Mouse (Mus musculus): ENCODE data around the gene Prss56. TPM values are rescaled to one million over a fixed set of nuclear protein-coding genes. Genes with fewer than 3 reads are reported as not detected.
A peak's percentile ranks its signal among the peaks of the same experiment; 100 is the strongest.

Gene Prss56
- polyA plus RNA-seq (2014; fragmentation: Nextera tagmentation; extraction: Ambion mirVana), result 0.09 TPM in 1 of 2 replicates, not detected in the other

DNA sequence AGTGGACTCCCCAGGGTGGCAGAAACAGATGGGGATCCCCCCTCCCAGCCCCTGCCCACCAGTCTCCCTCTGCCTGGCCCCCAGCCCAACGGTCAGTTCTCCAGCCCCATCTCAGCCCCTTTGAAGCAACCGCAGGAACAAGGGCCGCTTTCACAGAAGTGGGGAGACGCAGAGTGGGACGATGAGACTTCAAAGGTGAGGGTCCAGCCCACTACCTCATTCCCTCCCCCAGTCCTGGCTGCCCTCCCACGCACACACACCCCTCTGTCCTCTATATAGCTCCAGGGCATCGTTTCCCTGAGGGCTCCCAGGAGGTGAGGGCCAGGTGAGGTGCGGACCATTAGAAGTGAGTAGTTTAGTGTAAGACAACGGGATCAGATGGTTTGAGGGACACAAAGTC lies at the start of gene Prss56:
TSS of gene Prss56 (plus strand) at position 301 of the 400 bp plus-strand sequence.
- WGBS, result 52% methylated on average over 9 of the region's 9 CpGs

DNA sequence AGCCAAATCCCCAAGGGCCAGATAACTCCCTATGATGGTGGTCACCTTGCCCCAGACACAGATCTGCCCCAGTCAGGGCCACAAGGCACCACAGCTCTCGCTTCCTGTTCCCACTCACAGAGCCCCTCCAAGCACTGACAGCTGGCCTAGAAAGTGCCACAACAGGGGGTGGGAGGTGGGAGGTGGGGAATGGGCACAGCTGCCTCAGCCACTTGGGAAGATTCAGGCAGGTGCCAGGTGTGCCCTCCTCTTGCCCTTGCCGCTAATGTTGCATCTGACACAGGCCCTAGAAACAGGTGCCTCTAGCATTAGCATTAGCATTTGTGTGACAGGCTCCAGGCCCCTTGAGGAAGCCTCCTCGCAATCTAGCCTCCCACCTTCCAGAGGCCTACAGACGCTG lies 41.6 kb upstream of the Prss56 start:
- Histone ChIP-seq H3K27ac (replicated peaks in 1 of 2; ENCODE audit: control insufficient read depth in 1 of 2, insufficient read depth in 1 of 2, low read depth in 2 of 2, low read length in 2 of 2) (no peak overlapping the region), H3K4me3 (ENCODE audit: control insufficient read depth in 1 of 2, insufficient read depth in 1 of 2, low read depth in 1 of 2, low read length in 2 of 2) (no peak overlapping the region)
- 83% methylated on average over 4 of the region's 4 CpGs for WGBS

More for the DNA sequence above, at the start of gene Prss56:
- Histone ChIP-seq H3K36me3 (ENCODE audit: control insufficient read depth, insufficient read depth, low read length) (no peaks in the 10 kb centered on the region), H3K9me3 (ENCODE audit: control insufficient read depth, low read length) (no peaks in the 10 kb centered on the region), H3K4me3 (ENCODE audit: control insufficient read depth in 1 of 2, insufficient read depth in 1 of 2, low read depth in 1 of 2, low read length in 2 of 2) (no peak within 1 kb of the TSS), H3K27ac (replicated peaks in 1 of 2; ENCODE audit: control insufficient read depth in 1 of 2, insufficient read depth in 1 of 2, low read depth in 2 of 2, low read length in 2 of 2) (no peak within 1 kb of the TSS), H3K9ac (ENCODE audit: low read length) (no peak within 1 kb of the TSS), H3K4me2 (ENCODE audit: low read length) (no peak within 1 kb of the TSS), H3K27me3 (ENCODE audit: control insufficient read depth, insufficient read depth, low read length) (peaks cover 77% of the 10 kb centered on the region), H3K4me1 (ENCODE audit: control insufficient read depth in 2 of 2, insufficient read depth in 2 of 2, low read length in 2 of 2) (peaks cover 3 to 7% of the 10 kb centered on the region in 2 experiments; a peak in 2 of 4 replicates)
- no peak for ATAC-seq (ENCODE audit: insufficient number of reproducible peaks, insufficient read depth, low FRiP score, low read depth)

GRCm38 (mm10) chr1:87142456-87142855 lies 40.7 kb upstream of the Prss56 start:
- no peak for ATAC-seq (ENCODE audit: insufficient number of reproducible peaks, insufficient read depth, low FRiP score, low read depth)
- H3K36me3 ChIP-seq (ENCODE audit: control insufficient read depth, insufficient read depth, low read length), result no peaks in the 10 kb centered on the region
- no peak overlapping the region for H3K27ac ChIP-seq (replicated peaks in 1 of 2; ENCODE audit: control insufficient read depth in 1 of 2, insufficient read depth in 1 of 2, low read depth in 2 of 2, low read length in 2 of 2)
- no peaks in the 10 kb centered on the region for H3K9me3 ChIP-seq (ENCODE audit: control insufficient read depth, low read length)
- H3K4me1 ChIP-seq (ENCODE audit: control insufficient read depth in 2 of 2, insufficient read depth in 2 of 2, low read length in 2 of 2), result no peaks in the 10 kb centered on the region
- H3K27me3 ChIP-seq (ENCODE audit: control insufficient read depth, insufficient read depth, low read length), result peaks cover 16% of the 10 kb centered on the region; the same call in 1 of the 2 replicates
- H3K9ac ChIP-seq (ENCODE audit: low read length), result no peak overlapping the region
- WGBS, result 69% methylated on average over 9 of the region's 9 CpGs
- no peak overlapping the region for H3K4me2 ChIP-seq (ENCODE audit: low read length)
- H3K4me3 ChIP-seq (ENCODE audit: control insufficient read depth in 1 of 2, insufficient read depth in 1 of 2, low read depth in 1 of 2, low read length in 2 of 2), result no peak overlapping the region

More for the DNA sequence above, 41.6 kb upstream of the Prss56 start:
- Histone ChIP-seq H3K9ac (ENCODE audit: low read length) (no peak overlapping the region), H3K4me1 (ENCODE audit: control insufficient read depth in 2 of 2, insufficient read depth in 2 of 2, low read length in 2 of 2) (no peaks in the 10 kb centered on the region), H3K36me3 (ENCODE audit: control insufficient read depth, insufficient read depth, low read length) (no peaks in the 10 kb centered on the region), H3K27me3 (ENCODE audit: control insufficient read depth, insufficient read depth, low read length) (0 out of 2 replicates have a peak, but pooled peaks cover 10% of the 10 kb centered on the region), H3K9me3 (ENCODE audit: control insufficient read depth, low read length) (no peaks in the 10 kb centered on the region), H3K4me2 (ENCODE audit: low read length) (no peak overlapping the region)
- no peak for ATAC-seq (ENCODE audit: insufficient number of reproducible peaks, insufficient read depth, low FRiP score, low read depth)

- Histone ChIP-seq H3K27ac (replicated peaks in 1 of 2; ENCODE audit: control insufficient read depth in 1 of 2, insufficient read depth in 1 of 2, low read depth in 2 of 2, low read length in 2 of 2) (no peak overlapping the region), H3K9me3 (ENCODE audit: control insufficient read depth, low read length) (no peaks in the 10 kb centered on the region), H3K27me3 (ENCODE audit: control insufficient read depth, insufficient read depth, low read length) (peaks cover 21% of the 10 kb centered on the region), H3K36me3 (ENCODE audit: control insufficient read depth, insufficient read depth, low read length) (no peaks in the 10 kb centered on the region), H3K4me1 (ENCODE audit: control insufficient read depth in 2 of 2, insufficient read depth in 2 of 2, low read length in 2 of 2) (no peaks in the 10 kb centered on the region), H3K9ac (ENCODE audit: low read length) (no peak overlapping the region), H3K4me3 (ENCODE audit: control insufficient read depth in 1 of 2, insufficient read depth in 1 of 2, low read depth in 1 of 2, low read length in 2 of 2) (no peak overlapping the region), H3K4me2 (ENCODE audit: low read length) (no peak overlapping the region)
- no peak for ATAC-seq (ENCODE audit: insufficient number of reproducible peaks, insufficient read depth, low FRiP score, low read depth)
- 78% methylated on average over 10 of the region's 10 CpGs for WGBS
Observed at GRCm38 (mm10) chr1:87143141-87143540, 40.0 kb upstream of the Prss56 start.

DNA sequence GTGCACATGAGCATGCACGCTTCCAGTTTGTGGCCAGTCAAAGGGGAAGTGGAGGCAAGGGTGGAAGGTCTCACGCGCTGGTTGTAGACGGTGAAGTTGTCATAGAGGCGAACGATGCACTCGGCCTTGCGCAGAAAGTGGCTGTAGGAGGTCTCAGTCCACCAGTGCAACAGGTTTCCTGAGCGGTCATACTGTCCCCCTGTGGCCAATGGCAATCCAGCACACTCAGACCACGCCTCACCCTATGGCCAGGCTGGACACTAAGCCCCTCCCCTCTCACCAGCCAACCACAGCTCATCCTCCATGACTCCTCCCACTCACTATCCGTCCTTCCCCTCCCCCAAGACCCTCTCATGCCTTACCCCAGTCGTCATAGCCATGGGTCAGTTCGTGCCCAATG lies 33.7 kb upstream of the Prss56 start:
- no peaks in the 10 kb centered on the region for H3K9me3 ChIP-seq (ENCODE audit: control insufficient read depth, low read length)
- no peak overlapping the region for H3K9ac ChIP-seq (ENCODE audit: low read length)
- H3K4me2 ChIP-seq (ENCODE audit: low read length), result no peak overlapping the region
- peaks cover 77% of the 10 kb centered on the region for H3K27me3 ChIP-seq (ENCODE audit: control insufficient read depth, insufficient read depth, low read length)
- ATAC-seq (ENCODE audit: insufficient number of reproducible peaks, insufficient read depth, low FRiP score, low read depth), result no peak
- no peaks in the 10 kb centered on the region for H3K36me3 ChIP-seq (ENCODE audit: control insufficient read depth, insufficient read depth, low read length)
- no peak overlapping the region for H3K27ac ChIP-seq (replicated peaks in 1 of 2; ENCODE audit: control insufficient read depth in 1 of 2, insufficient read depth in 1 of 2, low read depth in 2 of 2, low read length in 2 of 2)
- WGBS, result 34% methylated on average over 13 of the region's 13 CpGs
- 0 out of 4 replicates have a peak, but pooled peaks cover 0 to 1% of the 10 kb centered on the region in 2 experiments for H3K4me1 ChIP-seq (ENCODE audit: control insufficient read depth in 2 of 2, insufficient read depth in 2 of 2, low read length in 2 of 2)
- H3K4me3 ChIP-seq (ENCODE audit: control insufficient read depth in 1 of 2, insufficient read depth in 1 of 2, low read depth in 1 of 2, low read length in 2 of 2), result no peak overlapping the region

DNA sequence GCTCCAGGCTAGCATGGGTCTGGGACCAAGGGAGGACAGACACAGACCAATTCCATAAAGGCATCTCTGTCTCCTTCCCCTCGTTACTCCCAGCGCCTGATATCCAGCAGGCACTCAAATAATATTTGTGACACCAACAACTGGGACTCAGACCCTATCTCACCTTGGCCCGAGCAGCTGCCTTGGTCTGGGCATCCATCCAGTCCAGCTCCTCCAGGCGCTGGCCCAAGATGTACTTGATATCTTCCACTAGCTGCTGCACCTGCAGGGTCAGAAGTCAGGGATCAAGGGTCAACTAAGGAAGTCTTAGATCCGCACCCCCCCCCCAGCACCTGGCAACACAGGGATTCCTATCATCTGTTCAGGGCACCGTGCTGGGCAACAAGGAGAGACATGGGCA lies 31.8 kb upstream of the Prss56 start:
- Histone ChIP-seq H3K4me2 (ENCODE audit: low read length) (no peak overlapping the region), H3K36me3 (ENCODE audit: control insufficient read depth, insufficient read depth, low read length) (no peaks in the 10 kb centered on the region), H3K4me1 (ENCODE audit: control insufficient read depth in 2 of 2, insufficient read depth in 2 of 2, low read length in 2 of 2) (0 out of 4 replicates have a peak, but pooled peaks cover 0 to 5% of the 10 kb centered on the region in 2 experiments), H3K9ac (ENCODE audit: low read length) (no peak overlapping the region), H3K4me3 (ENCODE audit: control insufficient read depth in 1 of 2, insufficient read depth in 1 of 2, low read depth in 1 of 2, low read length in 2 of 2) (no peak overlapping the region), H3K27me3 (ENCODE audit: control insufficient read depth, insufficient read depth, low read length) (peaks cover 87% of the 10 kb centered on the region), H3K27ac (replicated peaks in 1 of 2; ENCODE audit: control insufficient read depth in 1 of 2, insufficient read depth in 1 of 2, low read depth in 2 of 2, low read length in 2 of 2) (no peak overlapping the region), H3K9me3 (ENCODE audit: control insufficient read depth, low read length) (no peaks in the 10 kb centered on the region)
- no peak for ATAC-seq (ENCODE audit: insufficient number of reproducible peaks, insufficient read depth, low FRiP score, low read depth)
- WGBS, result 74% methylated on average over 6 of the region's 6 CpGs

DNA sequence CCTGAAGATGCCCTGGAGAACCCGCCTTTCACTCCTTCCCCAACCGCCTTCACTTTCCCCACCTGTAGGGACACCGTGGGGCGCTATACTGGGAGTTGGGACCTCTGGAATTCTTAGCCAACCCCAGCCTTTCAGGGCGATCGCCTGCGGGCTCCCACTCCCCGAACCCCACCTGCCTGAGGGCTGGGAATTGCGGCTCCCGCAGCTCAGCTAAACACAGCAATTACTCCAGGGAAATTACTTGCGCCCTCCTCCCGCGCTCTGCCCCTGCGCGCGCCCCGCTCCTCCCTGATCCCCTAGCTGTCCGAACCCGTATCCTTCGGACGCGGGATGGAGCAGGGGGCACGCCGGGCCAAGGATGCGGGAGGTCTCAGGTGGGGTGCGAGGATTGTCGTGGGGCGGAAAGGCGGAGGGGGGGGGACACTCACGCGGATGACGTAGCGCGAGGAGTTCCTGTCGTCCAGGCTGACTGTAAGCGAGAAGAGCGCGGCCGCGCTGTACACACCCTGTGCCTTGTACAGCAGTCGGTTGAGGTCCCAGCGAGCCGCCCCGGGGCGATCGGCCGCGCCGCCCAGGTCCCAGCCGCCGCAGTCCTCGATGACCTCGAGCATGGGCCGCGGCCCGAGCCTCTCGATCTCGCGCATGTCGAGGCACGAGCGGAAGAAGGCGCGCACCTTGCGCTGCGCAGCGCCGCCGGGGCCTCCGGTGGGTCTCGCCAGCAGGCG lies 29.2 kb upstream of the Prss56 start:
- peak overlapping the region; percentile 56 for H3K4me2 ChIP-seq (ENCODE audit: low read length)
- H3K9me3 ChIP-seq (ENCODE audit: control insufficient read depth, low read length), result no peaks in the 10 kb centered on the region
- no peak for ATAC-seq (ENCODE audit: insufficient number of reproducible peaks, insufficient read depth, low FRiP score, low read depth)
- no peak overlapping the region for H3K27ac ChIP-seq (replicated peaks in 1 of 2; ENCODE audit: control insufficient read depth in 1 of 2, insufficient read depth in 1 of 2, low read depth in 2 of 2, low read length in 2 of 2)
- no peaks in the 10 kb centered on the region for H3K36me3 ChIP-seq (ENCODE audit: control insufficient read depth, insufficient read depth, low read length)
- 0 out of 4 replicates have a peak, but pooled peaks cover 0 to 5% of the 10 kb centered on the region in 2 experiments for H3K4me1 ChIP-seq (ENCODE audit: control insufficient read depth in 2 of 2, insufficient read depth in 2 of 2, low read length in 2 of 2)
- peaks cover 97% of the 10 kb centered on the region for H3K27me3 ChIP-seq (ENCODE audit: control insufficient read depth, insufficient read depth, low read length)
- H3K4me3 ChIP-seq (ENCODE audit: control insufficient read depth in 1 of 2, insufficient read depth in 1 of 2, low read depth in 1 of 2, low read length in 2 of 2), result peak overlapping the region; percentile 27 to 32
- WGBS, result 2% methylated on average over 72 of the region's 72 CpGs
- no peak overlapping the region for H3K9ac ChIP-seq (ENCODE audit: low read length)

Measured in heart, embryonic 14.5 days (tissue).